Mouse (Mus musculus) embryonic facial prominence, embryonic 11.5 days (tissue): ENCODE data around the gene Lactb. TPM values are rescaled to one million over a fixed set of nuclear protein-coding genes. Genes with fewer than 3 reads are reported as not detected.

Source experiments
- ATAC-seq: fragments of 200-750 bp; cut with Nextera tagmentation; replicated peaks from 2 replicates; pipeline ENCODE4 v1.8.0; 2017; ENCODE audit warnings: low read depth; ENCODE audit not compliant: insufficient number of reproducible peaks, low FRiP score, low TSS enrichment
- DNase-seq: peaks from one replicate; pipeline ENCODE4 v3.0.0-alpha.2; 2015; ENCODE audit warnings: low spot score
- H3K27ac ChIP-seq: fragments of 300-500 bp; sonication (generic); replicated peaks from 2 replicates; pipeline ENCODE4 v1.5.1; 2014; ENCODE audit warnings: mild to moderate bottlenecking, low read depth, low read length, control low read depth
- H3K27me3 ChIP-seq: fragments of 300-500 bp; sonication (generic); 2 replicates; pipeline ENCODE4 v1.6.1; 2014; ENCODE audit warnings: mild to moderate bottlenecking, low read length, moderate library complexity, mixed read lengths; ENCODE audit not compliant: control insufficient read depth, insufficient read depth
- H3K36me3 ChIP-seq: fragments of 300-500 bp; sonication (generic); replicated peaks from 2 replicates; pipeline ENCODE4 v1.6.1; 2014; ENCODE audit warnings: low read depth, mild to moderate bottlenecking, low read length, moderate library complexity, mixed read lengths; ENCODE audit not compliant: control insufficient read depth, insufficient read depth
- H3K4me1 ChIP-seq: fragments of 300-500 bp; sonication (generic); 2 replicates; pipeline ENCODE4 v1.6.1; 2014; ENCODE audit warnings: low read length, mixed read lengths; ENCODE audit not compliant: control insufficient read depth, insufficient read depth
- H3K4me2 ChIP-seq: fragments of 300-500 bp; sonication (generic); 2 replicates; pipeline ENCODE4 v1.6.1; 2014; ENCODE audit warnings: low read depth, mild to moderate bottlenecking, control low read depth, low read length, moderate library complexity
- H3K4me3 ChIP-seq: fragments of 300-500 bp; sonication (generic); 2 replicates; pipeline ENCODE4 v1.5.1; 2014; ENCODE audit warnings: low read depth, low read length, control low read depth
- H3K9ac ChIP-seq: fragments of 300-500 bp; sonication (generic); replicated peaks from 2 replicates; pipeline ENCODE4 v1.6.1; 2014; ENCODE audit warnings: mild to moderate bottlenecking, control low read depth, low read length
- H3K9me3 ChIP-seq: fragments of 300-500 bp; sonication (generic); replicated peaks from 2 replicates; pipeline ENCODE4 v1.6.1; 2016; ENCODE audit warnings: mild to moderate bottlenecking, low read length, inconsistent platforms, mixed read lengths; ENCODE audit not compliant: control insufficient read depth
- WGBS: fragments of 180-500 bp; shearing (Covaris S2); extraction: QIAGEN DNeasy Blood & Tissue Kit; methylation state at CpG from one replicate; pipeline ENCODE4 v1.1.7; 2014; 5-methylcytosine and 5-hydroxymethylcytosine counted together
- polyA plus RNA-seq: library from polyadenylated mRNA; unstranded; fragments of >200 nt; fragmentation: Nextera tagmentation; extraction: Ambion mirVana; gene quantifications from 2 replicates; pipeline ENCODE4 v1.2.1, GENCODE M21; 2014

The Lactb gene
- polyA plus RNA-seq, 1 experiment from 2014 or later: 10.2 TPM

GRCm38 (mm10) chr9:66977982-66978381 is 2.7 kb upstream of the Lactb start:
- Histone ChIP-seq H3K36me3 (no peaks in the 10 kb centered on the region), H3K4me2 (no peak overlapping the region), H3K9me3 (no peaks in the 10 kb centered on the region), H3K27me3 (no peaks in the 10 kb centered on the region), H3K9ac (no peak overlapping the region), H3K27ac (no peak overlapping the region), H3K4me1 (no peaks in the 10 kb centered on the region), H3K4me3 (no peak overlapping the region)
- DNase-seq: no peak
- no peak for ATAC-seq
- 90% methylated on average over 1 of the region's 1 CpGs for WGBS

GRCm38 (mm10) chr9:66977121-66977520 is 1.8 kb upstream of the Lactb start:
- DNase-seq (no peak), ATAC-seq (no peak)
- WGBS: 71% methylated on average over 5 of the region's 5 CpGs
- Histone ChIP-seq H3K4me2 (no peak overlapping the region), H3K4me3 (no peak overlapping the region), H3K9ac (no peak overlapping the region), H3K27ac (no peak overlapping the region), H3K4me1 (no peaks in the 10 kb centered on the region), H3K36me3 (no peaks in the 10 kb centered on the region), H3K9me3 (no peaks in the 10 kb centered on the region), H3K27me3 (no peaks in the 10 kb centered on the region)

GRCm38 (mm10) chr9:66974721-66975225 is 511 bp downstream of the Lactb start:
- Histone ChIP-seq H3K9me3 (no peaks in the 10 kb centered on the region), H3K36me3 (no peaks in the 10 kb centered on the region), H3K27me3 (no peaks in the 10 kb centered on the region), H3K4me3 (peak overlapping the region; percentile 94), H3K4me1 (no peaks in the 10 kb centered on the region), H3K27ac (peak overlapping the region; percentile 68), H3K4me2 (peak overlapping the region; percentile 88), H3K9ac (peak overlapping the region; percentile 56)
- under 1% methylated on average over 38 of the region's 41 CpGs for WGBS
- DNase-seq: peak; percentile 85
- ATAC-seq: peak; percentile 86

GRCm38 (mm10) chr9:66971116-66971515 is 4.2 kb downstream of the Lactb start:
- H3K27me3 ChIP-seq: no peaks in the 10 kb centered on the region
- no peaks in the 10 kb centered on the region for H3K36me3 ChIP-seq
- H3K9ac ChIP-seq: no peak overlapping the region
- H3K9me3 ChIP-seq: no peaks in the 10 kb centered on the region
- H3K4me1 ChIP-seq: no peaks in the 10 kb centered on the region
- ATAC-seq (no peak), DNase-seq (no peak)
- no peak overlapping the region for H3K4me2 ChIP-seq
- no peak overlapping the region for H3K4me3 ChIP-seq
- 85% methylated on average over 8 of the region's 8 CpGs for WGBS
- H3K27ac ChIP-seq: no peak overlapping the region

- 90% methylated on average over 8 of the region's 8 CpGs for WGBS
- Histone ChIP-seq H3K4me1 (no peaks in the 10 kb centered on the region), H3K4me3 (no peak overlapping the region), H3K9ac (no peak overlapping the region), H3K9me3 (no peaks in the 10 kb centered on the region), H3K27ac (no peak overlapping the region), H3K36me3 (no peaks in the 10 kb centered on the region), H3K4me2 (no peak overlapping the region), H3K27me3 (no peaks in the 10 kb centered on the region)
- no peak for ATAC-seq
- no peak for DNase-seq
Observed at GRCm38 (mm10) chr9:66967492-66967891, 7.8 kb downstream of the Lactb start.

- Histone ChIP-seq H3K9me3 (no peaks in the 10 kb centered on the region), H3K4me3 (no peak overlapping the region), H3K27me3 (no peaks in the 10 kb centered on the region), H3K36me3 (no peaks in the 10 kb centered on the region), H3K27ac (no peak overlapping the region), H3K4me1 (no peaks in the 10 kb centered on the region), H3K9ac (no peak overlapping the region), H3K4me2 (no peak overlapping the region)
- WGBS: 60% methylated on average over 3 of the region's 3 CpGs
- ATAC-seq (no peak), DNase-seq (no peak)
Observed at GRCm38 (mm10) chr9:66961478-66961877, 13.8 kb downstream of the Lactb start.

- ATAC-seq: no peak
- Histone ChIP-seq H3K9ac (no peak overlapping the region), H3K4me1 (no peaks in the 10 kb centered on the region), H3K4me2 (no peak overlapping the region), H3K27me3 (no peaks in the 10 kb centered on the region), H3K36me3 (no peaks in the 10 kb centered on the region), H3K27ac (no peak overlapping the region), H3K9me3 (no peaks in the 10 kb centered on the region), H3K4me3 (no peak overlapping the region)
- DNase-seq: no peak
- 91% methylated on average over 3 of the region's 3 CpGs for WGBS
Observed at GRCm38 (mm10) chr9:66957451-66957850, 17.8 kb downstream of the Lactb start.

GRCm38 (mm10) chr9:66952886-66953285 is 22.4 kb downstream of the Lactb start:
- no peak overlapping the region for H3K4me3 ChIP-seq
- no peak overlapping the region for H3K9ac ChIP-seq
- ATAC-seq (no peak), DNase-seq (no peak)
- WGBS: 86% methylated on average over 2 of the region's 2 CpGs
- H3K36me3 ChIP-seq: peaks cover 4% of the 10 kb centered on the region; the same call in 1 of the 2 replicates
- no peak overlapping the region for H3K4me2 ChIP-seq
- H3K27me3 ChIP-seq: no peaks in the 10 kb centered on the region
- no peaks in the 10 kb centered on the region for H3K4me1 ChIP-seq
- no peak overlapping the region for H3K27ac ChIP-seq
- H3K9me3 ChIP-seq: no peaks in the 10 kb centered on the region
